Mouse (Mus musculus) cortical plate, adult 2 months (tissue): Measurements from ENCODE around the gene Nisch. TPM values are rescaled to one million over a fixed set of nuclear protein-coding genes. Genes with fewer than 3 reads are reported as not detected.

Experiments
- H3K27ac ChIP-seq: fragments of 200-500 bp; 2 replicates; pipeline ENCODE4 v1.5.1; 2012; ENCODE audit warnings: low read length, control low read depth, inconsistent platforms; ENCODE audit not compliant: insufficient read depth
- H3K4me1 ChIP-seq: fragments of 200-500 bp; 2 replicates; pipeline ENCODE4 v1.6.1; 2011; ENCODE audit warnings: low read length; ENCODE audit not compliant: control insufficient read depth, insufficient read depth
- H3K4me3 ChIP-seq: fragments of 200-500 bp; 2 replicates; pipeline ENCODE4 v1.5.1; 2011; ENCODE audit warnings: mild to moderate bottlenecking, low read length, control low read depth; ENCODE audit not compliant: insufficient read depth
- CTCF ChIP-seq: fragments of 200-500 bp; IDR thresholded peaks from 2 replicates; pipeline ENCODE4 v1.5.1; 2011; ENCODE audit warnings: mild to moderate bottlenecking, control low read depth, low read length; ENCODE audit not compliant: insufficient read depth; ENCODE audit errors: extremely low read depth
- POLR2A ChIP-seq: fragments of 200-500 bp; IDR thresholded peaks from 2 replicates; pipeline ENCODE4 v1.6.1; 2011; ENCODE audit warnings: mild to moderate bottlenecking, low read length, control low read depth; ENCODE audit not compliant: insufficient read depth; ENCODE audit errors: extremely low read depth
- polyA plus RNA-seq: library from polyadenylated mRNA; depleted of rRNA; stranded (reverse); fragments of >200 nt; gene quantifications from 2 replicates; pipeline ENCODE4 v1.2.3, GENCODE M21; 2012

Gene Nisch
- polyA plus RNA-seq, 1 experiment, result 293 TPM

DNA sequence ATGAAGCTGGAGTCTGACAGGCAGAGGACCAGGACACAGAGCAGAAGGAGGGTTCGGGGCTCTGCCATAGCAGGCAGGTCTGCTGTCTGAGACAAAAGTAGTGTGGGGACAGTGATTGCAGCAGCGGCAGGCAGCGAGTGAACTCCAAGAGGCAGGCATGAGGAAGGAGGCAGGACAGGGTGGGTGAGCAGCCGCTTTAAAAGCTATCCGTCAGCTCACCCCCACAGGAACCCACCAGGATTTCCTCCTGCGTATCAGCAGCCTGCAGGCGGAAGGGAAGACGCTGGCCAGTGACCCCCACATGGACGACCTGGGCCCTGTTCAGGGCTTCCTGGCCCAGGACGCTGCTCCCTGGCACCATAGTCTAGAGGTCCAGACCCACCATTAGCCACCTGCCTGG lies 48.3 kb downstream of the Nisch start, which contains the start of gene Stab1:
Stab1 (minus strand) TSS at position 217 of the 400 bp plus-strand sequence.
- 0 out of 2 replicates have a peak, but pooled peaks cover 3% of the 10 kb centered on the region for H3K4me1 ChIP-seq
- peak within 1 kb of the TSS; percentile 14; the same call in 1 of the 2 replicates for H3K4me3 ChIP-seq
- H3K27ac ChIP-seq, result peak within 1 kb of the TSS; percentile 51; the same call in 1 of the 2 replicates
- TF ChIP-seq CTCF, result no peak
- 0 out of 2 replicates have a peak, but pooled peaks have one; percentile 12 for TF ChIP-seq POLR2A

DNA sequence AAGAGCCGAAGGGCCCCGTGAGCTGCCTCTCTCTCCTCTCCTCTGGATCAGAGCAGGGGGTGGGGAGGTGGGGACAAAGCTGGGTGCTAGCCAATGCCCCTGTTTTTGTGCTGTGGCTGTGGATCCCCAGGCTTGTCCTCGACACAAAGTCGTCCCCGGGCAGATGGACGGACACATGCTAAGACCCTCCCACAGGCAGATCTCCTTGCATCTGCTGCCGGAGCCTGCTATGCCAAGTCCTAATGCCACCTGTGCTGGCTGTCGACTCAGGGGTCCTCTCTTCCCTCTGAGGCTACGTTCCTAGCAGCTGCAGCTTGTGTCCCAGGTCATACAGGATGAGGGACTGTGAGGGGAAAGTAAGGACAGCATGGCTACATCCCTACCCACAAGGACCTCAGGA lies 49.9 kb downstream of the Nisch start:
- TF ChIP-seq CTCF (no peak), POLR2A (no peak)
- Histone ChIP-seq H3K27ac (no peak overlapping the region), H3K4me3 (no peak overlapping the region), H3K4me1 (0 out of 2 replicates have a peak, but pooled peaks cover 3% of the 10 kb centered on the region)

- Histone ChIP-seq H3K4me1 (0 out of 2 replicates have a peak, but pooled peaks cover 3% of the 10 kb centered on the region), H3K4me3 (no peak overlapping the region), H3K27ac (no peak overlapping the region)
- TF ChIP-seq POLR2A (no peak), CTCF (no peak)
These were observed 50.6 kb downstream of the Nisch start for GRCm38 (mm10) chr14:31165991-31166630.

- H3K4me3 ChIP-seq, result no peak overlapping the region
- TF ChIP-seq CTCF (no peak), POLR2A (no peak)
- H3K4me1 ChIP-seq, result 0 out of 2 replicates have a peak, but pooled peaks cover 3% of the 10 kb centered on the region
- no peak overlapping the region for H3K27ac ChIP-seq
These were observed 51.3 kb downstream of the Nisch start for GRCm38 (mm10) chr14:31165458-31165857.

- no peak overlapping the region for H3K4me3 ChIP-seq
- TF ChIP-seq POLR2A (no peak), CTCF (no peak)
- 0 out of 2 replicates have a peak, but pooled peaks cover 3% of the 10 kb centered on the region for H3K4me1 ChIP-seq
- no peak overlapping the region for H3K27ac ChIP-seq
These were observed 51.7 kb downstream of the Nisch start for GRCm38 (mm10) chr14:31165010-31165409.

DNA sequence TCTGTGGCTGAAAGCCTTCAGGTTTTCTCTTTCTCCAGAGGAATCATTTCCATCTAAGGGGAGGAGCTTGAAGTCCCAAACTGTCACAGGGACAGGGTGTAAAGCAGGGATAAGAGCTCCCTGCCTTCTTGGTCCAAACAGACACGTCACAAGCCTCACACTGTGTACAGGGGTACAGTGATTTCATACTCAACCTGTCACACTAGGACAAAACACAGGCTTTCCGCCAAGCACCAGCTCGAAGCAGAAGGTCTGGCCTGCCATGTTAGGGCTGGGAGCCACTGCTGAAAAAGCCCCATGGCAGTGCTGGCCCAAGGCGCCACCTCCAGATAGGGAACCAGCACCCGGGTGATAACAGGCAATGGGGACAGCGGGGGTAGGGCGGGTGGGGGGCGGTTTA lies 52.7 kb downstream of the Nisch start:
- Histone ChIP-seq H3K4me1 (0 out of 2 replicates have a peak, but pooled peaks cover 3% of the 10 kb centered on the region), H3K4me3 (no peak overlapping the region), H3K27ac (no peak overlapping the region)
- TF ChIP-seq CTCF, result no peak
- no peak for TF ChIP-seq POLR2A

GRCm38 (mm10) chr14:31161638-31162037 lies 55.1 kb downstream of the Nisch start:
- no peak for TF ChIP-seq POLR2A
- TF ChIP-seq CTCF, result no peak
- H3K4me3 ChIP-seq, result no peak overlapping the region

GRCm38 (mm10) chr14:31161191-31161590 lies 55.6 kb downstream of the Nisch start:
- H3K4me1 ChIP-seq, result no peaks in the 10 kb centered on the region
- no peak overlapping the region for H3K4me3 ChIP-seq
- no peak for TF ChIP-seq POLR2A
- no peak for TF ChIP-seq CTCF
- H3K27ac ChIP-seq, result no peak overlapping the region

More at GRCm38 (mm10) chr14:31161638-31162037, 55.1 kb downstream of the Nisch start:
- H3K4me1 ChIP-seq, result no peaks in the 10 kb centered on the region
- H3K27ac ChIP-seq, result no peak overlapping the region

DNA sequence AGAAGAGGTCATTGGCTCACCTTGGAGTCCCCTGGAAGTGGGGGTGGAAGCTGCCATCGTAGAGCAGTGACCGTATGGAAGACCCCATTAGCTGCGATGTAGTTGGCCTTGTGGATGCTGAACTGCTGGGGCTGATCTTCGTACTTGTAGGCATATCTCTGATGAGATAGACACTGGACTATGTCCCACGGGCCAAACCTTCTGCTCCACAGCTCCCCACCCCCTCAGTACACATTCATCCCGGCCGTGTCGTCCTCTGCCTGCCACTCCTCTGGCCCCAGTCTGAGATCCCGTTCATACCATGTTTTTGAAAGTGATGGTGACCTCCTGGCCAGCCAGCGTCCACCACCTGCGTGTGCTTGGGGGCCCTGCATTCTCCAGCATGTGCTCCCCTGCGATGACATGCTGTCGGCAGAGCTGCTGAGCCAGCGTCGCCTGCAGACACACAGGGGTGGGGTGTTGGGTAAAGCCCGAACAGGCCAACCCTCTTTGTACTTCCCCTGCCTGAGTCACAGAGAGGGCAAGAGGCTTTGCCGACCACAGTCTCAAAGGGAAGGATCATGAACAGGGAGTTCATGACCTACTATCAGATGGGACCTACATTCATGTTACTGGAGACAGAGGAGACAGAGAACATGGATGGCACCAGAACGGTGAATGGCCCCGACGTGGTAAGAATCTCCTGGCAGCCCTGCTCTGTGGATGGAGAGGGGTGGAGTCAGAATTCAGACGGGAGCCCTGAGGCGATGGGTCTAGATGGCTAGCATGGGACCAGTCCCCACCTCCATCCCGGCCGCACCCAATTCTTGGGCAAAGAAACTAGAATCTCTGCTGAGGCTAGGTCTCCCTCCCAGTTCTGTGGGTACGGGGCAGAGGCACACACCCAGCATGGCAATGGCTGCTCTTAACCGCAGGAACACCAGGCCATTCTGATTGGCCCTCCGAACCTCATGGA lies 56.3 kb downstream of the Nisch start:
- Histone ChIP-seq H3K27ac (no peak overlapping the region), H3K4me3 (no peak overlapping the region), H3K4me1 (no peaks in the 10 kb centered on the region)
- TF ChIP-seq POLR2A, result no peak
- no peak for TF ChIP-seq CTCF
